Mouse (Mus musculus) thymus, postnatal 10 days (tissue): Measurements from ENCODE around the gene Atp13a1.

ENCODE experiments used
- DNase-seq, 2 experiments: peaks; one replicate each; pipeline ENCODE4 v3.0.0; 2021; ENCODE audit warnings: low spot score in 2 of 2

Atp13a1 gene

DNA sequence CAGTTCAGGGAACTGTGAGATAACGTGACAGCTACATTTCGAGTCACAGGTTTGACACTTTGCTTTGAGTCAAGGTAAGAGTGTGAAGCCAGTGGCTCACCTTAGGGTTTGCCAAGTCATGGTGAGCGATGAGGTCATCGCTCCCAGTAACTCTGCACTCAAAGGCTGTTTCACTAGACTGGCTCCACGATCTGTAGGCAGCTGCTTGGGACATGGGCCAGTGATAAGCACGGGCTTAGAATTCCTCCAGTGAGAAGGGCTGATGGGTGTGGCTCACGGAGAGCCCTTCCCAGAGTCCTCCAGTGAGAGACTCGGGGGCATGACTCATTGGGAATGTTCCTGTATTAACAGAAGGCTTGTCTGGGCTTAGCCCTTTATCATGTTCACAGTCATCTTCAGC, 58.0 kb downstream of the Atp13a1 start:
- DNase-seq, result no peak

DNA sequence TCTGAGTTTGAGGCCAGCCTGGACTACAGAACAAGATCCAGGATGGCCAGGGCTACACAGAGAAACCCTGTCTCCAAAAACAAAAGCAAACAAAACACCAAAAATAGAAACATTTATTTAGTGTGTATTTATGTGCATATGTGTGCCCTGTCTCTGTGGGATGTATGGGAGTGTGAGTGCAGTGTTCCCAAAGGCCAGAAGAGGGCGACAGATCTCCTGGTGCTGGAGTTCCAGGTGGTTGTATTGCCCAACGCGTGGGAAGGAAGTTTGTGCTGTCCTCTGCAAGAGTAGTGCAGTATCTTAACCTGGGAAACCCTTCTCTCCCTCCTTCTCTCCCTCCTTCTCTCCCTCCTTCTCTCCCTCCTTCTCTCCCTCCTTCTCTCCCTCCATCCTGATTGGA, 58.9 kb downstream of the Atp13a1 start:
- DNase-seq, result peak in 1 of 2 experiments; percentile 16

DNA sequence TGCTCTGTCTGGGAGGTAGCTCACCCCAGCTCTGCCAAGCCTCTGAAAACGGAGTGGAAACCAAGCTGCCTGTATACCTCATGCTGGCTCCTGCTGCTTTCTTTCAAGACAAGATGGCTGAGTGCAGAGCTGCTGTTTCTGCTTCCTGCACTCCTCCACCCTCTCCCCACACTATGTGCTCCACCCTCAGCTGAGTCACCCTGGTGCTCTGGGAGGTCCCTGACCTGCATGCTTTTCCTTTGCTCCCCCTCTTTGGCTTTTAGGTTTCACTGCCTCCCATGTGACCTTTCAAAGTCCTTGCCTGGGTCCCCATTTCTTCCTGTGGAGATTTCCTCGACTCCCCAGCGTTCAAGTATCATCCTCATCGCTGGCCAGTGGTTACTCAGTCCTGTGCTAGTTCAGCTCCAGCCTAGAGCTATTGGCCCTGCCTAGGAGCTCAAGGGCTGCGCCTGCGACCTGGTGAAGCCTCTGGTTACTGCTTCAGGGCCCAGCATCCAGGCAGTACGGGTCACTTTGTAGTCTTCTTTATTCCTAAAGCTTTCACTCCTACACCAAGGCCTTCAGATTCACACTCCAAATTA, 60.1 kb downstream of the Atp13a1 start:
- no peak for DNase-seq

DNA sequence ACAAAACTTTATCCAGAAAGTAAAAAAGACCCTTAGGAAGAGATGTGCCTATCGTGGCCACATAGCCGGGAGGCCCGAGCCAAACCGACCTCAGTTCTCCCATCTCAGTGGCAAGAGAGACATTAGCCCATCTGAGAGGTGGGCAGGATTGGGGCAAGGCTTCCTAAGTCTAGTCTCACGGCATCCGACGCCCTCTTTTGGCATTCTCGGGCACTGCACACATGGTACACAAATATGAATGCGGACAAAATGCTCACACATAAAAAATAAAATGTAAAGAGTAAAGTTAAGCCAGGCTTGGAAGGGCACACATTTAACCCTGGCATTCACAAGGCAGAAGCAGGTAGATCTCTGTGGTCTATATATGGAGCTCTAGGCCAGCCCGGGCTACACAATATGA, 62.9 kb downstream of the Atp13a1 start:
- no peak for DNase-seq
